ENCODE assay signal across 13 mouse cellular contexts in the genomic region with DNA sequence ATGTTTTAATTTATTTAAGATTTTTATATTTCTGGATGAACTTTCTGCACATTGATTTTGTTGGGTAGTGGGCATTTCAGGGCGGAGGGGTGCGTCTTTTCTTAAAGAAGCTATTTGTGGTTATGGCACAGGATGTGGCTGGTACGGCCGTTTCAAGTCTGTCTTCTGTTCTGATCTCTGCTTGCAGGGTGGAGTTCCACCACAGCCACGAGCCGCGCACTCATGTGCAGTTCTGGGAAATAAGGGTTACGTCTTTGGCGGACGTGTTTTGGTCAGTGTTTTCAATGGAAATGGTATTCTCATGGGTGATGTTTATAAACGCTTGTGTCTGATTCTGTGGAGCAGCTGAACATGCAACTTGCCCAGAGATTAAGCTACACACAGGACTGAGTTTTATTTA. TPM values are rescaled to one million over a fixed set of nuclear protein-coding genes. Genes with fewer than 3 reads are reported as not detected.
A peak's percentile ranks its signal among the peaks of the same experiment; 100 is the strongest.
DNase-seq lines count a peak whose midpoint lies in the region; ATAC-seq lines count a peak whose summit lies in the region.
"Had no signal": no experiment of that assay in that cellular context is flagged by ENCODE, and none has a peak within 500 bp of the region (broad histone marks: within the 10 kb centered on the region; RNA-seq: fewer than 3 reads in every experiment).

No protein-coding gene starts in this region.

- 90% methylated on average over 11 of the region's 11 CpGs for WGBS in hindbrain, embryonic 13.5 days
- WGBS in forebrain, embryonic 10.5 days: 91% methylated on average over 11 of the region's 11 CpGs

- H3K27ac ChIP-seq in hindbrain, embryonic 13.5 days: no peak overlapping the region
- H3K27ac ChIP-seq in forebrain, embryonic 10.5 days: no peak overlapping the region
- H3K27ac ChIP-seq: midbrain, embryonic 12.5 days had no signal

- H3K4me1 ChIP-seq in hindbrain, embryonic 13.5 days (replicated peaks): no peaks in the 10 kb centered on the region
- peaks cover 8% of the 10 kb centered on the region; the same call in 1 of the 2 replicates for H3K4me1 ChIP-seq in forebrain, embryonic 10.5 days
- H3K4me1 ChIP-seq: midbrain, embryonic 12.5 days had no signal

- peak; percentile 87 for DNase-seq in heart, adult 11 months
- no peak for DNase-seq in heart, adult 18-20 months
- DNase-seq in liver: peak; percentile 52
- DNase-seq in natural killer cell, adult 2 months (ENCODE audit: low spot score in 2 of 2): peak; percentile 74
- peak; percentile 45 to 64 for DNase-seq in thymus, postnatal 36 days
- no peak for DNase-seq in adrenal gland, adult 2 months
- no peak for DNase-seq in forebrain, embryonic 10.5 days (ENCODE audit: extremely low spot score, low spot score)
- DNase-seq: adrenal gland, postnatal 25 days; heart, postnatal 36 days; kidney, adult 8-10 months had no signal

- no peak for ATAC-seq in hindbrain, embryonic 13.5 days (ENCODE audit: low FRiP score)
- ATAC-seq: forebrain, embryonic 14.5 days had no signal

- H3K27me3 ChIP-seq in hindbrain, embryonic 13.5 days: no peaks in the 10 kb centered on the region
- H3K27me3 ChIP-seq in forebrain, embryonic 10.5 days (ENCODE audit: poor library complexity, severe bottlenecking): no peaks in the 10 kb centered on the region
- H3K27me3 ChIP-seq: midbrain, embryonic 12.5 days had no signal

- no peak overlapping the region for H3K9ac ChIP-seq in hindbrain, embryonic 13.5 days
- H3K9ac ChIP-seq: midbrain, embryonic 12.5 days had no signal

- no peak overlapping the region for H3K4me2 ChIP-seq in hindbrain, embryonic 13.5 days
- H3K4me2 ChIP-seq: midbrain, embryonic 12.5 days had no signal

- no peaks in the 10 kb centered on the region for H3K36me3 ChIP-seq in hindbrain, embryonic 13.5 days
- H3K36me3 ChIP-seq in forebrain, embryonic 10.5 days (replicated peaks): no peaks in the 10 kb centered on the region
- H3K36me3 ChIP-seq: midbrain, embryonic 12.5 days had no signal

- no peaks in the 10 kb centered on the region for H3K9me3 ChIP-seq in hindbrain, embryonic 13.5 days
- H3K9me3 ChIP-seq in forebrain, embryonic 10.5 days: no peaks in the 10 kb centered on the region
- H3K9me3 ChIP-seq: midbrain, embryonic 12.5 days had no signal

- H3K4me3 ChIP-seq in hindbrain, embryonic 13.5 days: no peak overlapping the region
- H3K4me3 ChIP-seq in forebrain, embryonic 10.5 days: no peak overlapping the region
- H3K4me3 ChIP-seq: midbrain, embryonic 12.5 days had no signal

RNA-seq across cellular contexts. Expression of a gene that starts 16.9 kb away (rescaled TPM):
- 10 to 100 TPM; 42.1 TPM for total RNA-seq in heart, adult 18-20 months (2021)
- total RNA-seq in adrenal gland, adult 2 months (2021): 1 to 10 TPM; 6.6 to 8.7 TPM
- 0.27 and 0.48 TPM in 2 replicates for polyA plus RNA-seq in adrenal gland, adult 2 months (2012; rRNA removed)
- 10.7 and 11.6 TPM in 2 replicates for polyA plus RNA-seq in hindbrain, embryonic 13.5 days (2015; fragmentation: Nextera tagmentation; extraction: Ambion mirVana)
- 2.6 and 3.3 TPM in 2 replicates for polyA plus RNA-seq in forebrain, embryonic 10.5 days (2016; fragmentation: Nextera tagmentation; extraction: Ambion mirVana)

RNA-seq across cellular contexts. Expression of a gene that starts 29.8 kb away (rescaled TPM):
- under 1 TPM; 0.37 to 0.49 TPM for total RNA-seq in heart, adult 18-20 months (2021)
- total RNA-seq in adrenal gland, adult 2 months (2021): 1 to 10 TPM; 1.4 to 3.8 TPM
- polyA plus RNA-seq in adrenal gland, adult 2 months (2012; rRNA removed): 0.76 and 0.88 TPM in 2 replicates
- 5.7 and 6.7 TPM in 2 replicates for polyA plus RNA-seq in hindbrain, embryonic 13.5 days (2015; fragmentation: Nextera tagmentation; extraction: Ambion mirVana)
- 37.5 and 38.2 TPM in 2 replicates for polyA plus RNA-seq in forebrain, embryonic 10.5 days (2016; fragmentation: Nextera tagmentation; extraction: Ambion mirVana)

RNA-seq across cellular contexts. Expression of a gene that starts 38.6 kb away (rescaled TPM):
- total RNA-seq in heart, adult 18-20 months (2021): 100 to 1,000 TPM; 106 to 120 TPM
- 10 to 100 TPM; 41.6 to 66.7 TPM for total RNA-seq in adrenal gland, adult 2 months (2021)
- polyA plus RNA-seq in adrenal gland, adult 2 months (2012; rRNA removed): 69.8 and 83.5 TPM in 2 replicates
- polyA plus RNA-seq in hindbrain, embryonic 13.5 days (2015; fragmentation: Nextera tagmentation; extraction: Ambion mirVana): 294 TPM in 2 replicates
- 198 and 202 TPM in 2 replicates for polyA plus RNA-seq in forebrain, embryonic 10.5 days (2016; fragmentation: Nextera tagmentation; extraction: Ambion mirVana)

RNA-seq across cellular contexts. Expression of a gene that starts 53.8 kb away (rescaled TPM):
- 1 to 10 TPM; 1.7 to 2.5 TPM for total RNA-seq in heart, adult 18-20 months (2021)
- total RNA-seq in adrenal gland, adult 2 months (2021): 1 to 10 TPM; 4.1 to 5.7 TPM
- polyA plus RNA-seq in adrenal gland, adult 2 months (2012; rRNA removed): 0.16 TPM in 1 of 2 replicates, not detected in the other
- polyA plus RNA-seq in hindbrain, embryonic 13.5 days (2015; fragmentation: Nextera tagmentation; extraction: Ambion mirVana): 16.2 and 17.3 TPM in 2 replicates
- 51.8 and 59.4 TPM in 2 replicates for polyA plus RNA-seq in forebrain, embryonic 10.5 days (2016; fragmentation: Nextera tagmentation; extraction: Ambion mirVana)

RNA-seq across cellular contexts. Expression of a gene that starts 59.6 kb away (rescaled TPM):
- total RNA-seq in heart, adult 18-20 months (2021): under 1 TPM; 0.57 to 0.65 TPM
- under 1 TPM; 0.89 to 0.97 TPM for total RNA-seq in adrenal gland, adult 2 months (2021)
- polyA plus RNA-seq in adrenal gland, adult 2 months (2012; rRNA removed): 1.1 and 1.6 TPM in 2 replicates
- 7.8 and 8.9 TPM in 2 replicates for polyA plus RNA-seq in hindbrain, embryonic 13.5 days (2015; fragmentation: Nextera tagmentation; extraction: Ambion mirVana)
- 16.3 and 19.0 TPM in 2 replicates for polyA plus RNA-seq in forebrain, embryonic 10.5 days (2016; fragmentation: Nextera tagmentation; extraction: Ambion mirVana)

Comparison
In these comparisons a context has a peak if more than half of its experiments do, and no peak if none do; other contexts are left out.
1. DNase-seq: peak in heart, adult 11 months (single experiment), liver (single experiment), natural killer cell, adult 2 months (2 of 2) and thymus, postnatal 36 days (2 of 2); none in heart, adult 18-20 months (0 of 2), adrenal gland, adult 2 months (single experiment) and forebrain, embryonic 10.5 days (single experiment).